Mouse (Mus musculus) cerebellum, postnatal 10 days (tissue): ENCODE data around the gene Mutyh.
A peak's percentile ranks its signal among the peaks of the same experiment; 100 is the strongest.
"Not testable (repeated sequence)": the region's sequence is repeated elsewhere in the genome, so short reads cannot be mapped to it uniquely, and the experiment has no call there.

ENCODE experiments used
- DNase-seq, 2 experiments: peaks; one replicate each; pipeline ENCODE4 v3.0.0; 2021; ENCODE audit warnings: mixed read lengths in 2 of 2

Mutyh gene

DNA sequence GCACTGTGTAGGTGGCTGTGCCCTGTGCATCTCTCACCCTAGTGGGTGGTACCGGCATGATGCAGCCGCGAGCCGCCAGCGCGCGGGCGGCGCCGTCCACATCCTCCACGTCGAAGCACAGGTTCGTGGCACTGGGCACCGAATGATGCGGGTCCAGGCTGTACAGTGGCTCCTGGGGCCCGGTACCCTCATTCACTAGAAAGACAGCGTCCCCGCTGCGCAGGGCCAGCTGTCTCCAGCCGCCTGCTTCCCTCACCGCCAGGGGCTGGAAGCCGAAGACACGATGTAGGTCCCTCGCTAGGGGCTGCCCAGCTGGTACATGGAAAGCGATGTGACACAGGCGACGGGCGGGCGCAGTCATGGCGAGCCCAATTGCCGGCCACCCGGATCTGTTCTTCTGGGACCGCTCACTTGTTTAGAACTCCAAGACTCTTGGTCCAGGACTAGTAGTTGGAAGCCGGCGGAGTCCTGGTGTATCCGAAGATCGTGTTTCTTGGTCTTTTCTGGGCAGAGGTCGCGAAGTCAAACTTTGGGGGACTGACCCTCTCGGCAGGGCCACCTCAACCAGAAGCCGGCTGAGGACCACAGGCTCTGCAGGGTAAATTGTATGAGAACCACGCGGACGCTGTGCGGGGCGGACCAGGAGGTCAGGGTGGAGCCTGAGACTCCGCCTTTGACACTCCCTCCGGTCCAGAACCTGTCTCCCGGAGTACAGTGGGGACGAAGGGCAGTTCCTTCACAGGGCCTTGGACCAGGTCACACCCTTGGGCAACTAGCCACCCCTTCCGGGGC, 13.6 kb downstream of the Mutyh start:
- peak; percentile 75 for DNase-seq

DNA sequence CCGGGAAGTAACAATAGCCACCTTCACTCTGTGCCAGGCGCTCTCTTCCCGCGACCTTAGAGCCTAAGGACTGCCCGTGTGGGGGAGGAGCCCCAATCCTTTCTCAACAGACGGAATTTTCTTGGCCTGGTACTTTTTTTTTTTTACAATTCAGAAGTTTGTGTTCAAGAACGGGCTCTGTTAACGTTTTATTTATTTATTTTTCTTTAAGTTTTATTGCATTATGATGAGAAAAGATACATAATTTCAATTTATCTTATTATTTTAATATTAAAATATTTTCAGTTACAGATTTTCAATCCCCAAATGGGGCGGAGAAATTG, 14.1 kb downstream of the Mutyh start, which contains the start of gene Hpdl:
Gene Hpdl (minus strand): TSS at position 14 of the 323 bp plus-strand sequence.
- DNase-seq: no peak

- DNase-seq: peak; percentile 82 to 86
These were observed 17.1 kb downstream of the Mutyh start for GRCm38 (mm10) chr4:116824541-116825004.

DNA sequence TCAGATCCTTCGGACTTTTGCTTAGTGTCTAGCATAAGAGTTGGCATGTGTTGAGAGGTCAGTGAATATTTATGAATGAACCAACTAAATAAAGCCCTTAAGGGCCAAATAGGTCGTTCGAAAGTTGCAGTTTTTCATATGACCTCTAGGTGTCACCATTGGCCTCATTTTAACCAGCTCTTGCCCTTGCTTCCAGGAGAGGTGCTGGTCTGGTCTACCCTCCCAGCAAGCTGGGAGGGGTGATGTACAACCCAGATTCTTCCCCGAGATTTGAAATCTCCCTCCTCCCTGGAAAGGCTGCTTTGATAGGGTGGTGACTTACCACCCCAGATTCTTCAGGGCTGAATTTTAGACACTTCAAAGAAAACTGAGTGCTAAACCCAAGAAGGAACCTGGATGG, 20.3 kb downstream of the Mutyh start:
- peak; percentile 58 to 70 for DNase-seq

DNA sequence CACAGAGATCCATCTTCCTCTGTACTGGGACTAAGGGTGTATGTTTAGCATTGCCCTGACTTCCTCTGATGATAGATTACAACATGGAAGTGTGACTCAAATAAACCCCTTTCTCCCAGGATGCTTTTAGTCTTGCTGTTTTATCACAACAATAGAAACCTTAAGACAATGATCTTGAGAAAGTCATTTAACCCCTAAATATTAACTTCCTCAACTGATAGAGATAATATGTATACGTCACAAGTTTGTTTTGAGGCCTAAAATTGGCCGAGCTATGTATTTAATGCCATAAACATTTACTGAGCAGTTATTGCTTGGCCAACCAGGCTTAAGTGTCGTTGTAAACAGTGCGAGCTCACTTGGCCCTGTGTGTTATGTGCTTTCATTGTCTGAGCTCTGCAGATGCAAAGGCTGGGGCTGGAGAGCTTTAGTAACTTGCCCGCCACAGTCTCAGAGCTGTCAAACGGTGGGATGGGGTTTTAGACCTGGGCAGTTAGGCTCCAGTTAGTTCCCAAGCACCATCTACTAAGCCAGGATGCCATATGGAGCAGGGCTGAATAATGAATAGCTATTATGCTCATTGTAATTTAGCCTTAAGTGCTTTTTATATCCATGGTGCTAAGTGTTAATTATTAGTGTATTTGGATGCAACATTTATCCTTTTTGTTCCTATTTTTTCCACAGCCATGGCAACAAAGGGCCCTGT, 22.0 kb downstream of the Mutyh start:
- DNase-seq: no peak

DNA sequence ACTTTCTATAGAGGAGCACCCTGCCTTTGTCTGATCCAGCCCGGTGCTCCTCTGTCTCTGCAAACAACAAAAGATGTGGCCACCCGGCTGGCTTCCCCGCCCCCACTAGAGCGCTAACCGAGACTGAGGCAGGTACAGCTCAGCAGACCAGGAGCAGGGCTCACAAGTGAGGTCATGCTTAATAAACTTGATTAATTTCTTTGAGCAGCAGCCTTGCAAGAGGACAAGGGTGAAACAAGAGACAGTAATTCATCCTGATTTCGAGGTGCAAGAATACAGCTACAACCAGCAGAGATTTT, 22.5 kb downstream of the Mutyh start:
- no peak for DNase-seq

- no peak for DNase-seq
These were observed 31.5 kb downstream of the Mutyh start for GRCm38 (mm10) chr4:116838999-116839398.

DNA sequence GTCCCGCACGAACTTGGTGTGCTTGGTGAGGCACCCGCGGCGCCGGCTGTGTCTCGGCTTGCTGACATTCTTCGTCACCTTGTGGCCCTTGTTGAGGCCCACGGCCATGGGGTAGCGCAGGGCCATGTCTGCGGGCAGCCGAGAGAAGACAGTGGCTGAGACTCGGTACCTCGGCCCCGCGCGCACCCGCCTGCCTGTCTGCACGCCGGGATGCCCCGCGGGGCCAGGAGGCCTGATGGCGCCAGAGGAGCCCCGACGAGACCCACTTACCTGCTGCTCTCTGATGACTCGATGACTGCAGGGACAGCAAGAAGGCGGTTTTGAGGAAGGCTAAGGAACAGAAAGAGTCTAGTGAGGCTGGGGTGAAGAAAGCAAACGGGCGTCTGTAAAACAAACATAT, 32.6 kb downstream of the Mutyh start:
- DNase-seq: not testable (repeated sequence)

- no peak for DNase-seq
These were observed 33.3 kb downstream of the Mutyh start for GRCm38 (mm10) chr4:116840841-116841240.

GRCm38 (mm10) chr4:116844324-116844723, 36.8 kb downstream of the Mutyh start:
- no peak for DNase-seq

DNA sequence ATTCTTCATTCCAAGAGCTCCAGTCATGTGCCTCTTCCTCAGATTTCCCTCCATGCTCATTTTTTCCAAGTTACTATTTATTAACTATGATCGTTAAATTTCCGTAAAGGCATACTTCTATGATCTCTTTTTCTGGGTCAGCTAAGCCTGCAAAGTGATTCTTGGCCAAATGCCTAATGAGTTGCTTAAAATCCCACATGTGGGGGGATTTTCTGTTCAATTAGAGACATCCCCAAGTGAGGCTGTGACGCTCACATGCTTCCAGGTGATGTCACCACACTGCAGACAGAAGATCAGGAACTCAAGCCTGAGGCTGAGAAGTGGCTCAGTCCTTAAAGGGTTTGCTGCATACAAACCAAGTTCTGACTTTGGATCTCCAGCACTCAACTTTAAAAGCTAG, 42.4 kb downstream of the Mutyh start:
- DNase-seq: peak in 1 of 2 experiments; percentile 16

GRCm38 (mm10) chr4:116854286-116854685, 46.8 kb downstream of the Mutyh start:
- DNase-seq: peak in 1 of 2 experiments; percentile 16

DNA sequence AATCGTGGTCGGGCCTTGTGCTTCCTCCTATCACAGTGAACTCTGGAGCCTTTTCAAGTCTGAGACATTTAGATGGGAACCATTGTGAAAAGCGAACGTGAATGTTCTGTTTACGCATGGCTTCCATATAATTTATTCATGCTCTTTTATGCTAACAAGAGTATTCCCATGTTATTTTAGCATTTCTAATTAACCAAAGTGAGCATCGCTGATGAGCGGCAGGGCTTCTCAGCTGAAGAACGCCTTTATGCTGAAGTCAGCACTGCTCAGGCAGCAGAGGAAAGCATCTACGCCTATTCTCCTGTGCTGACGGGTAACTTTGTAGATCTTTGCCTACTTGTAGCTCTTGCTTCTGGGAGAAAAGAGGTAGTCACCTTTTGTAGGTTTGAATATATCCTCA, 49.7 kb downstream of the Mutyh start:
- DNase-seq: no peak

GRCm38 (mm10) chr4:116859711-116860110, 52.2 kb downstream of the Mutyh start:
- DNase-seq: no peak

- DNase-seq: no peak
These were observed 54.5 kb downstream of the Mutyh start for GRCm38 (mm10) chr4:116862023-116862422.
